Mouse (Mus musculus) limb, embryonic 12.5 days (tissue): ENCODE measurements around the gene Nat9. TPM values are rescaled to one million over a fixed set of nuclear protein-coding genes. Genes with fewer than 3 reads are reported as not detected.

Source experiments
- ATAC-seq: fragments of 200-750 bp; cut with Nextera tagmentation; 2 replicates; pipeline ENCODE4 v1.8.0; 2017; ENCODE audit warnings: low read depth, moderate TSS enrichment; ENCODE audit not compliant: insufficient number of reproducible peaks, insufficient read depth, low FRiP score, low TSS enrichment
- H3K27ac ChIP-seq: fragments of 300-500 bp; sonication (generic); 2 replicates; pipeline ENCODE4 v1.5.1; 2016; ENCODE audit warnings: mild to moderate bottlenecking, moderate library complexity
- H3K27me3 ChIP-seq: fragments of 300-500 bp; sonication (generic); 2 replicates; pipeline ENCODE4 v1.6.1; 2016; ENCODE audit warnings: mild to moderate bottlenecking, moderate library complexity
- H3K36me3 ChIP-seq: fragments of 300-500 bp; sonication (generic); 2 replicates; pipeline ENCODE4 v1.6.1; 2016; ENCODE audit warnings: mild to moderate bottlenecking, moderate library complexity
- H3K4me1 ChIP-seq: fragments of 300-500 bp; sonication (generic); replicated peaks from 2 replicates; pipeline ENCODE4 v1.6.1; 2016
- H3K4me2 ChIP-seq: fragments of 300-500 bp; sonication (generic); 2 replicates; pipeline ENCODE4 v1.6.1; 2016; ENCODE audit warnings: mild to moderate bottlenecking, moderate library complexity
- H3K4me3 ChIP-seq: fragments of 300-500 bp; sonication (generic); replicated peaks from 2 replicates; pipeline ENCODE4 v1.5.1; 2016; ENCODE audit warnings: mild to moderate bottlenecking
- H3K9ac ChIP-seq: fragments of 300-500 bp; sonication (generic); replicated peaks from 2 replicates; pipeline ENCODE4 v1.6.1; 2016; ENCODE audit warnings: mild to moderate bottlenecking, moderate library complexity
- H3K9me3 ChIP-seq: fragments of 300-500 bp; sonication (generic); 2 replicates; pipeline ENCODE4 v1.6.1; 2016; ENCODE audit warnings: mild to moderate bottlenecking, moderate library complexity
- WGBS: fragments of 180-500 bp; shearing (Covaris S2); methylation state at CpG from one replicate; pipeline ENCODE4 v1.1.7; 2016; 5-methylcytosine and 5-hydroxymethylcytosine counted together
- polyA plus RNA-seq: library from polyadenylated mRNA; unstranded; fragments of >200 nt; fragmentation: Nextera tagmentation; extraction: Ambion mirVana; gene quantifications from 2 replicates; pipeline ENCODE4 v1.2.1, GENCODE M21; 2016

The Nat9 gene
- polyA plus RNA-seq, 1 experiment from 2014 or later = 23.6 TPM

DNA sequence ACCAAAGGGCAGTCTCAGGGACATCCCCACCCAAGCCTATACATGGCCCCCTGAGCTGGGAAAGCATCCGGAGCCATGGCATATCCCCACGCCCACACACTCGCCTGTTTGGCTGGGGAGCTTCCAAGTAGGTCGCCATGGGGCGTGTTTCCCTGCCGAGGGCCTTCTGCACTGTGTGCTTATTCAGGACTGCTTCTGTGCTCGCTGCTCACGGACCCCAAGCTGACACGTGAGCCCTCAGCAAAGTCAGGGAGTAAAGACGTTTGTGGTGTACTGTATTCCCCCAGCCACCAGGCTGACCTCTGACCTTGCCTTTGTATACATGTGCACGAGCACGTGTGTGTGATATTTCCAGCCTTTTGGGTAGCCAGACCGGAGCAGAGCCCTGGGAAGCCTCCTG is 24.5 kb upstream of the Nat9 start:
- Histone ChIP-seq H3K27me3 (no peaks in the 10 kb centered on the region), H3K27ac (no peak overlapping the region), H3K36me3 (peaks cover 24% of the 10 kb centered on the region; the same call in 1 of the 2 replicates), H3K4me3 (no peak overlapping the region), H3K4me1 (peaks cover 22% of the 10 kb centered on the region), H3K4me2 (no peak overlapping the region), H3K9me3 (no peaks in the 10 kb centered on the region), H3K9ac (no peak overlapping the region)
- no peak for ATAC-seq
- 55% methylated on average over 13 of the region's 13 CpGs for WGBS

GRCm38 (mm10) chr11:115209958-115210357 is 22.3 kb upstream of the Nat9 start:
- no peaks in the 10 kb centered on the region for H3K9me3 ChIP-seq
- peak overlapping the region; percentile 8; the same call in 1 of the 2 replicates for H3K9ac ChIP-seq
- no peak overlapping the region for H3K4me3 ChIP-seq
- no peak for ATAC-seq
- no peak overlapping the region for H3K4me2 ChIP-seq
- H3K27ac ChIP-seq = no peak overlapping the region
- H3K27me3 ChIP-seq = peaks cover 8% of the 10 kb centered on the region; the same call in 1 of the 2 replicates
- H3K36me3 ChIP-seq = peaks cover 45% of the 10 kb centered on the region; the same call in 1 of the 2 replicates
- 73% methylated on average over 7 of the region's 7 CpGs for WGBS
- H3K4me1 ChIP-seq = peaks cover 17% of the 10 kb centered on the region

DNA sequence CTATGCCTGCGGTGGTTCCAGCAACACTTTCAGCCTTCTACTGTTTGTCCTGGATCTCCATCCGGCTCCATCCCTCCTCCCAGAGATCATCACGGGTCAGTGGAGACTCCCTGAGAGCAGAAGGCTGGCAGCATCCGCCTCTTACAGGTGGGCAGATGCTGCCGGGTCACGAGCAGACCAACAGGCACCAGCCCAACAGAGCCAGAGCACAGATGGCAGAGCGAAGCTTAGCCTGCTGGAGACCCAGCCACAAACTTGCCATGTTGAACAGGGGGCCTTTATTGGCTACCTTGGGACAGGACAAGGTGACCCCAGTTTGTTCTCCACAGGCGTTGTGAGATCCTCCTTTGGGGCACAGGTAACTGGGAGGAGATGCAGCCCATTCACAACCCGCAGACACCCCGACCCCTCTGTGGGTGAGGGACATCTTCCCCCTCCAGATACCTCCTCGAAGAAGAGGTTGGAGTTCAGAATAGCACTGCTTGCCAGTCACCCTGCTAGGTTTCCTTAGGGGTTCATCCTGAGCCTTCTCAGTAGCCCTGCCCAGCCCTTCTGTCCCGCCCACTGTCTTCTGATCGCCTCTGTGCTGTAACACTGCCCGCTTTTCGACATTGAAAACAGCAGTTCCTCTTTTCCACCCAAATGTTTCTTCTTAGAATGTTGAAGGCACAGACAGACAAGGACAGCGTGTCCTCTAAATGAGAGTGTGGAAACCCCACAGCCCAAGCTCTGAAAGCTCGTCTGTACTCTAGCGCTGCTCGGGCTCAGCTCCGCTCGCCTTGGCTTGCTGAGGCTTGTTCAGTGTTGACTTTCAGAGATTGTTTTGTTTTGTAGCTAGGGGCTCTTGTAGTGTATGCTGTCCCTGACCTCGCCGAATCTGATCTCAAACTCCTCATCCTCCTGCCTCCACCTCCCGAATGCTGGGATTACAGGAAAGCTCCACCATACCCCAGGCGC is 21.4 kb upstream of the Nat9 start:
- Histone ChIP-seq H3K27ac (no peak overlapping the region), H3K4me1 (peaks cover 14% of the 10 kb centered on the region), H3K4me2 (no peak overlapping the region), H3K9ac (0 out of 2 replicates have a peak overlapping the region, but pooled peaks have one; percentile 8), H3K36me3 (peaks cover 46% of the 10 kb centered on the region; the same call in 1 of the 2 replicates), H3K4me3 (no peak overlapping the region), H3K9me3 (no peaks in the 10 kb centered on the region), H3K27me3 (peaks cover 8% of the 10 kb centered on the region; the same call in 1 of the 2 replicates)
- 80% methylated on average over 25 of the region's 25 CpGs for WGBS
- ATAC-seq = no peak

DNA sequence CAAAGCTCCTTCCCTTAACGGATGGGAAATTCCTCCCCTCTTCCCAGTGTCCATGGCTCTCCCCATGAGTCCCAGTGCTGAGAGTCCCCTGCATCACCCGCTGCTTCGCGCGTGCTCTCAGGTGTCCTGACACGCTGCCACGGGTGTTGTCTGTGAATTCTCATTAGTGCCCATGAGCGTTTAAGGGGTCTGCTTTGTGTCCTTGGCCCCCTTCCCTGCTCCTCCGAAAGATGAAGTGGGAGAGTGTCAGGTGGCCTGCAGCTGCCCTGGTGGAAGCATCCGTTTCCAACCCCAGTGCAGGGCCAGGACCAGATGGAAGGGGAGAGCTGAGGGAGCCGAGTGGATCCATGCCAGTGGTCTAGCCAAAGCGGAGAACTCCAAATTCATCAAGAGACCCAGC is 20.5 kb upstream of the Nat9 start:
- Histone ChIP-seq H3K9ac (no peak overlapping the region), H3K9me3 (no peaks in the 10 kb centered on the region), H3K27me3 (peaks cover 12% of the 10 kb centered on the region), H3K27ac (no peak overlapping the region), H3K4me3 (no peak overlapping the region), H3K4me2 (no peak overlapping the region), H3K4me1 (peaks cover 14% of the 10 kb centered on the region), H3K36me3 (peaks cover 47% of the 10 kb centered on the region; the same call in 1 of the 2 replicates)
- 79% methylated on average over 12 of the region's 12 CpGs for WGBS
- no peak for ATAC-seq

GRCm38 (mm10) chr11:115202756-115203155 is 15.1 kb upstream of the Nat9 start:
- H3K36me3 ChIP-seq = peaks cover 52% of the 10 kb centered on the region
- H3K27ac ChIP-seq = no peak overlapping the region
- peaks cover 17% of the 10 kb centered on the region for H3K27me3 ChIP-seq
- no peaks in the 10 kb centered on the region for H3K4me1 ChIP-seq
- no peak overlapping the region for H3K9ac ChIP-seq
- H3K4me3 ChIP-seq = no peak overlapping the region
- H3K9me3 ChIP-seq = no peaks in the 10 kb centered on the region
- ATAC-seq = no peak
- 96% methylated on average over 9 of the region's 9 CpGs for WGBS
- H3K4me2 ChIP-seq = no peak overlapping the region

- Histone ChIP-seq H3K4me2 (no peak overlapping the region), H3K4me1 (no peaks in the 10 kb centered on the region), H3K9me3 (no peaks in the 10 kb centered on the region), H3K27ac (no peak overlapping the region), H3K9ac (no peak overlapping the region), H3K36me3 (peaks cover 52% of the 10 kb centered on the region), H3K27me3 (peaks cover 17% of the 10 kb centered on the region), H3K4me3 (no peak overlapping the region)
- 0 out of 2 replicates have a peak, but pooled peaks have one; percentile 52 for ATAC-seq
- WGBS = 16% methylated on average over 12 of the region's 12 CpGs
Observed at GRCm38 (mm10) chr11:115202316-115202715, 14.7 kb upstream of the Nat9 start.

- Histone ChIP-seq H3K4me2 (no peak overlapping the region), H3K27me3 (peaks cover 13% of the 10 kb centered on the region), H3K9ac (no peak overlapping the region), H3K4me3 (no peak overlapping the region), H3K9me3 (no peaks in the 10 kb centered on the region), H3K36me3 (peaks cover 38% of the 10 kb centered on the region), H3K27ac (no peak overlapping the region), H3K4me1 (no peaks in the 10 kb centered on the region)
- ATAC-seq = no peak
- 98% methylated on average over 4 of the region's 4 CpGs for WGBS
Observed at GRCm38 (mm10) chr11:115200520-115200919, 12.9 kb upstream of the Nat9 start.

- WGBS = 31% methylated on average over 12 of the region's 12 CpGs
Observed at GRCm38 (mm10) chr11:115198932-115199384, 11.3 kb upstream of the Nat9 start.

DNA sequence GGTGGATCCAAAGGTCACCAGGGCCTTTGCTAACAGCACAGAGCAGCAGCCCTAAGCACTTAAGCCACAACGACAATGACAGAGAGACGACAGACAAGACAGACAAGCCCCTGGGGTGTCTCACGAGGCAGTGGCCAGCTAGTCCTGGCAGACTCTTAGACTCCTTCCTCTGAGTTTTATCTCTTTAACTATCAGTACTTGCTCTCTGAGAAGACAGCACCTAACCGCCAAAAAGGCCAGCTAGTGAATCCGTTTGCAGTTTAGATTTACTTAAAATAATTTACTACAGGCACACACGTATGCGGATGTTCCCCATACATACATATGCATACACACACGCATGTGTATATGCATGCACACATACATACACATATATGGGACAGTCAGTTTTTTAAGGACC is 9.9 kb upstream of the Nat9 start:
- Histone ChIP-seq H3K4me1 (no peaks in the 10 kb centered on the region), H3K36me3 (peaks cover 26% of the 10 kb centered on the region)
- no peak for ATAC-seq

More at GRCm38 (mm10) chr11:115198932-115199384, 11.3 kb upstream of the Nat9 start:
- H3K9me3 ChIP-seq = no peaks in the 10 kb centered on the region
- ATAC-seq = no peak
- H3K9ac ChIP-seq = no peak overlapping the region
- H3K36me3 ChIP-seq = peaks cover 31% of the 10 kb centered on the region
- peaks cover 9% of the 10 kb centered on the region for H3K27me3 ChIP-seq
- no peak overlapping the region for H3K4me3 ChIP-seq
- no peak overlapping the region for H3K4me2 ChIP-seq
- no peak overlapping the region for H3K27ac ChIP-seq
- H3K4me1 ChIP-seq = no peaks in the 10 kb centered on the region

GRCm38 (mm10) chr11:115195933-115196332 is 8.3 kb upstream of the Nat9 start:
- Histone ChIP-seq H3K4me2 (no peak overlapping the region), H3K4me1 (peaks cover 4% of the 10 kb centered on the region; the same call in 1 of the 2 replicates), H3K9ac (no peak overlapping the region), H3K9me3 (no peaks in the 10 kb centered on the region), H3K4me3 (no peak overlapping the region), H3K36me3 (peaks cover 20% of the 10 kb centered on the region), H3K27me3 (no peaks in the 10 kb centered on the region), H3K27ac (no peak overlapping the region)
- ATAC-seq = no peak
- 94% methylated on average over 5 of the region's 5 CpGs for WGBS

More for the DNA sequence above, 9.9 kb upstream of the Nat9 start:
- H3K9ac ChIP-seq = 0 out of 2 replicates have a peak overlapping the region, but pooled peaks have one; percentile 12
- no peak overlapping the region for H3K4me3 ChIP-seq
- no peak overlapping the region for H3K4me2 ChIP-seq
- H3K27me3 ChIP-seq = 0 out of 2 replicates have a peak, but pooled peaks cover under 1% of the 10 kb centered on the region
- H3K27ac ChIP-seq = no peak overlapping the region
- no peaks in the 10 kb centered on the region for H3K9me3 ChIP-seq
- 77% methylated on average over 8 of the region's 8 CpGs for WGBS

- Histone ChIP-seq H3K36me3 (peaks cover 21% of the 10 kb centered on the region; the same call in 1 of the 2 replicates), H3K27ac (no peak overlapping the region), H3K9me3 (no peaks in the 10 kb centered on the region), H3K4me2 (no peak overlapping the region), H3K4me1 (peaks cover 4% of the 10 kb centered on the region; the same call in 1 of the 2 replicates), H3K9ac (no peak overlapping the region), H3K27me3 (no peaks in the 10 kb centered on the region), H3K4me3 (no peak overlapping the region)
- 87% methylated on average over 6 of the region's 6 CpGs for WGBS
- ATAC-seq = no peak
Observed at GRCm38 (mm10) chr11:115194693-115195092, 7.0 kb upstream of the Nat9 start.
